Mouse (Mus musculus) intestine, embryonic 15.5 days (tissue): Measurements from ENCODE around the gene Sema6b. TPM values are rescaled to one million over a fixed set of nuclear protein-coding genes. Genes with fewer than 3 reads are reported as not detected.

Experiments
- ATAC-seq: fragments of 200-750 bp; cut with Nextera tagmentation; 2 replicates; pipeline ENCODE4 v1.8.0; 2017; ENCODE audit warnings: moderate TSS enrichment, moderate library complexity
- H3K27ac ChIP-seq: fragments of 300-500 bp; sonication (generic); 2 replicates; pipeline ENCODE4 v1.5.1; 2015; ENCODE audit warnings: mild to moderate bottlenecking, inconsistent platforms
- H3K27me3 ChIP-seq: fragments of 300-500 bp; sonication (generic); replicated peaks from 2 replicates; pipeline ENCODE4 v1.6.1; 2015; ENCODE audit warnings: inconsistent platforms
- H3K36me3 ChIP-seq: fragments of 300-500 bp; sonication (generic); 2 replicates; pipeline ENCODE4 v1.6.1; 2015; ENCODE audit warnings: inconsistent platforms
- H3K4me1 ChIP-seq: fragments of 300-500 bp; sonication (generic); replicated peaks from 2 replicates; pipeline ENCODE4 v1.6.1; 2015; ENCODE audit warnings: inconsistent platforms
- H3K4me2 ChIP-seq: fragments of 300-500 bp; sonication (generic); replicated peaks from 2 replicates; pipeline ENCODE4 v1.6.1; 2015; ENCODE audit warnings: mild to moderate bottlenecking, inconsistent platforms
- H3K4me3 ChIP-seq: fragments of 300-500 bp; sonication (generic); replicated peaks from 2 replicates; pipeline ENCODE4 v1.5.1; 2015; ENCODE audit warnings: inconsistent platforms
- H3K9ac ChIP-seq: fragments of 300-500 bp; sonication (generic); 2 replicates; pipeline ENCODE4 v1.6.1; 2015; ENCODE audit warnings: inconsistent platforms
- H3K9me3 ChIP-seq: fragments of 300-500 bp; sonication (generic); 2 replicates; pipeline ENCODE4 v1.6.1; 2016; ENCODE audit warnings: inconsistent platforms
- WGBS: fragments of 180-500 bp; shearing (Covaris S2); methylation state at CpG from one replicate; pipeline ENCODE4 v1.1.7; 2015; 5-methylcytosine and 5-hydroxymethylcytosine counted together
- polyA plus RNA-seq: library from polyadenylated mRNA; unstranded; fragments of >200 nt; fragmentation: Nextera tagmentation; extraction: Ambion mirVana; gene quantifications from 2 replicates; pipeline ENCODE4 v1.2.1, GENCODE M21; 2015

The Sema6b gene
- 1.4 TPM in 2 replicates for polyA plus RNA-seq

DNA sequence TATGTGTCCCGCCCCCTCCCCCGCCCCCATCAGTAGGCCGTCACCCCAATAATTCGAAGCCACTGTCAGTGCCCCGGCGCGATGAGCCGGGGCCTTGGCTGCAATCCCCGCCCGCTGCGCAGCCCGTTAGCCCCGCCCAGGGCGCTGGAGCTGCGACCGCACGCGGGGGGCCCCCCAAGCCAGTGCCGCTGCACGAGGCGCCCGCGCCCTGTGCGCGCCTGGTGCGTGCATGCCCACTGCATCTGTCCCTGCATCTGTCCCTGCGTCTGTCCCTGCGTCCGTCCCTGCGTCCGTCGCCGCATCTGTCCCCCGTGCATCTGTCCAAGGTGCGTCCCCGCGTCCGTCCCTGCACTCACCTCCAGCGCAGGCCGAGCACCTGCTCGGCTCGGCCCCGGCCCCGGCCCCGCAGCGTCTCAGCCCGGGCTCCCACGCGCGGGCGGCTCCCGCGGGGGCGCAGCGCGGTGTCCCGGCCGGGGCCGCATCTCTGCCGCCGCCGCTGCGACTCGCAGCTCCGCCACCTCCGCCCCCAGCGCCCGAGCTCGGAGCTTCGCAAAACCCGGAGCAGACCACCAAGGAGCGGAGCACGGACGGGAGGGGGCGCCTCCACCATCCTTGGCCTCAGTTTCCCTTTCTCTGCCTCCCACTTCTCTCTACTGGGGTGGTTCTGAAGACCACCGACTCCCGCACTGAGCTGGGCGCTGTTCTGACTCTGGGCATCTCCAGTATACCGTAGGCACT, at the start of gene Sema6b:
Sema6b (minus strand) TSS at position 486 of the 738 bp plus-strand sequence.
- peaks cover 59% of the 10 kb centered on the region for H3K27me3 ChIP-seq
- H3K4me2 ChIP-seq = peak within 1 kb of the TSS; percentile 100
- H3K4me3 ChIP-seq = peak within 1 kb of the TSS; percentile 68
- no peaks in the 10 kb centered on the region for H3K36me3 ChIP-seq
- WGBS = 1% methylated on average over 69 of the region's 79 CpGs
- peak within 1 kb of the TSS; percentile 52 for H3K9ac ChIP-seq
- peak; percentile 41 for ATAC-seq
- H3K27ac ChIP-seq = no peak within 1 kb of the TSS
- no peaks in the 10 kb centered on the region for H3K9me3 ChIP-seq
- H3K4me1 ChIP-seq = peaks cover 31% of the 10 kb centered on the region

DNA sequence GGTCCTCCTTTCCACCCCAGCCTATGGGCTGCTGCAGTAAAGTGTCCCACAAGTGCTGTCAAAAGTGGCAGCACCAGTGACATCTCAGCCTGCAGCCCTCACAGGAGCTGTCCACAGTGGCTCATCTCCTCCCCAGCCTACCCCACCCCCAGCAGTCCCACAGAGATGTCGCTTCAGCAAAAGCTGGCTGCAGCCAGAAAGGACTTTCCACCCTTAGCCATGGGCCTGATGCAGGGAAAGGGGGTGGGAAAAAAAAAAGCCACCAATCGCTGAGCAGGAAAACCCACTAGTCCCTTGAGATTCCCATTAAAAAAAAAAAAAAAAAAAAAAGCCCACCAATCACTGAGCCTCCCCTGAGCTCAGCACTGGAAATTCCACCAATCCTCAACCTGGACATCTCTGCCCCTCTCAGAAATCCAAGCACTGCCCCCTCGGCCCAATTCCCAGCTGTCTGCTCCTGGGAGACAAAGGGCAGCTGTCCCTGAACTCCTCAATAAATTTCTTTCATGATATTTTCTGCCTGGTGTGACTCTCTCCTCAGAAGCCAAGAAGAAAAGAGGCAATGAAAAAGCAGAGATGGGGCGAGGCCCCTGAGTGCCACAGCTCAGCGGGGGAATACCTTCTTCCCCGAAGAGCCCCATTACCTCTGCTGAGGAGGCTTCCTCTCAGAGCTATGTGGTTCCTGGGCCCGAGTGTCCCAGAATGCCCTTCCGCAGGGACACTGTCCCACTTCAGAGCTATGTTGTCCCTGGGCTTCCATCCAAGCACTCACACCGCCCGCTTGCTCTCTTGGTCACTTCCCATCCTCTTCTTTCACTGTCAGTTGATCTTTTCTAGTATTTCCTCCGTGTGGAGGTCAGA, 45.4 kb upstream of the Sema6b start:
- Histone ChIP-seq H3K4me3 (no peak overlapping the region), H3K27me3 (no peaks in the 10 kb centered on the region), H3K27ac (peak overlapping the region; percentile 72), H3K36me3 (peaks cover 35% of the 10 kb centered on the region), H3K9me3 (no peaks in the 10 kb centered on the region), H3K4me1 (peaks cover 29% of the 10 kb centered on the region), H3K9ac (peak overlapping the region; percentile 1; the same call in 1 of the 2 replicates), H3K4me2 (peak overlapping the region; percentile 87)
- peak; percentile 50 for ATAC-seq
- 28% methylated on average over 11 of the region's 11 CpGs for WGBS

DNA sequence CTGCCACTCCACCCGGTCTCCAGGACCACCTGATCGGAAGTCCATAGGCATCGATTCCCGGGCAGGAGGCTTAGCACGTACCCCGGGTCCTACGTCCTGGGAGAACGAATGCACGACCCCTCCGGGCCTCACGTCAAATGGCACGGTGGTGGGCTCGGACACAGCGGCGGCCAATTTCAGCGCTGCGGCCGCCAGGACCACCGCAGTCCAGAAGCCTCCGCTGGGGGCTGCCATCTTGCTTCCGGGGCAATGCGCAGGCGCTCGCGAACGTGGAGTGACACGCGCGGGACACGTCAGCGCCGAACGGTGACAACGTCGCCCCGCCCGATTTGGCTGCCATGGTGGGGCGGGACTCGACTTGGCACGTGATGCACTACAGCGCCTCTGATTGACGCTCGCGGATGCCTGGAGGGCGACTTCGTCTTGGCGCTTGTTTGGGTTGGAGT, 43.5 kb upstream of the Sema6b start, which contains the start of gene Mydgf:
Mydgf (minus strand) TSS at position 263 of the 446 bp plus-strand sequence.
- H3K4me3 ChIP-seq = peak within 1 kb of the TSS; percentile 81
- under 1% methylated on average over 47 of the region's 47 CpGs for WGBS
- peak within 1 kb of the TSS; percentile 72 for H3K27ac ChIP-seq
- H3K4me1 ChIP-seq = peaks cover 29% of the 10 kb centered on the region
- peak within 1 kb of the TSS; percentile 82 for H3K9ac ChIP-seq
- peak within 1 kb of the TSS; percentile 87 for H3K4me2 ChIP-seq
- H3K27me3 ChIP-seq = no peaks in the 10 kb centered on the region
- peaks cover 42% of the 10 kb centered on the region for H3K36me3 ChIP-seq
- no peaks in the 10 kb centered on the region for H3K9me3 ChIP-seq
- ATAC-seq = peak; percentile 94

DNA sequence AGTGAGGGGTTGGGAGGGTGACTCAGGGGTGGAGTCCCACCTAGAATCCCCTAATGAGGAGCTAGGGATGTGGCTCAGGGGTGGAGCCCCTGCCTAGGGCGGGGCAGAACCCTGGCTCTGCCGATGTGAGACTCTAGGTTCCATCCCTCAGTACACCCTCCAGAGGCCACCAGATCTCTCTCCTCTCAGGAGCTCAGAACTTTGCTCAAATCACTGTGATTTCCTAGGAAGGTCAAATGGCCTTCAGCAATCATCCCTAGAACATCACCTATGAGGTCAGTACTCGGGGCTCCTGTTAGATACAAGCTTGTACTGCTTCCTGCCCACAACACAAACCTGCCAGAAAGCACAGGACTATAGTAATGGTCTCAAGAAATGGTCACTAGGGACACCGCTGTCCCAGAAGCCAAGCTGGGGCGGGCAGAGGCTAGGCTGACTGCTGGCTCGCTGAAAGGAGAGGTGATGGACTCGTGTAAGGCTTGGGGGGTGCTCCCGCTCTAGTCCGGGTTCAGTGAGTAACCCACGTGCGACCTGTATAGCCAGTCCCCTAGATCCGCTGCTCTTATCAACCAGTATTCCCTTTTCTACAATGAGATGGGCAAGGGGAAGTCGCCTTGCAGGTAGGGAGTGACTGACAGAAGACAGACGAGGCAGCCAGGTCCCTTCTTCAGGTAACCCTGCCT, 43.0 kb upstream of the Sema6b start:
- Histone ChIP-seq H3K4me3 (peak overlapping the region; percentile 81), H3K27me3 (no peaks in the 10 kb centered on the region), H3K9me3 (no peaks in the 10 kb centered on the region), H3K9ac (peak overlapping the region; percentile 82), H3K36me3 (peaks cover 39% of the 10 kb centered on the region), H3K4me2 (peak overlapping the region; percentile 87), H3K4me1 (peaks cover 29% of the 10 kb centered on the region), H3K27ac (peak overlapping the region; percentile 72)
- under 1% methylated on average over 14 of the region's 14 CpGs for WGBS
- peak; percentile 48 for ATAC-seq

DNA sequence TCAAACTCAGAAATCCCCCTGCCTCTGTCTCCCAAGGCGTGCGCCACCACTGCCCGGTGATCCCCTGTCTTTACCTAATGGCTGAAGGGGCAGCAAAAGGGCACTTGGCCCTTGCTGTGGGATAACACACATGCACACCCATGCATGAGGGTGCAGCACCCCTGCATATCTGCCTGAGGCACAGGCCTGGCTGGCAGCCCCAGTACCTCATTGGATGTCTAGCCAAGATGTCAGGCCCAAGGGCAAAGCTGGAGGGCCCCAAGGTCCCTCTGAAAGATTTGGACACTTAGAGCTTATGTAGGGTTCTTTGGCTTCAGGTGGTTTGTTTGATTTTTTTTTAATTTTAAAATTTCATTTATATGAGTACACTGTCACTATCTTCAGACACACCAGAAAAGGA, 35.3 kb upstream of the Sema6b start:
- Histone ChIP-seq H3K4me2 (no peak overlapping the region), H3K27me3 (no peaks in the 10 kb centered on the region), H3K9me3 (no peaks in the 10 kb centered on the region), H3K4me3 (no peak overlapping the region), H3K4me1 (no peaks in the 10 kb centered on the region), H3K27ac (no peak overlapping the region), H3K9ac (no peak overlapping the region), H3K36me3 (peaks cover 33% of the 10 kb centered on the region)
- WGBS = 99% methylated on average over 3 of the region's 3 CpGs
- no peak for ATAC-seq

DNA sequence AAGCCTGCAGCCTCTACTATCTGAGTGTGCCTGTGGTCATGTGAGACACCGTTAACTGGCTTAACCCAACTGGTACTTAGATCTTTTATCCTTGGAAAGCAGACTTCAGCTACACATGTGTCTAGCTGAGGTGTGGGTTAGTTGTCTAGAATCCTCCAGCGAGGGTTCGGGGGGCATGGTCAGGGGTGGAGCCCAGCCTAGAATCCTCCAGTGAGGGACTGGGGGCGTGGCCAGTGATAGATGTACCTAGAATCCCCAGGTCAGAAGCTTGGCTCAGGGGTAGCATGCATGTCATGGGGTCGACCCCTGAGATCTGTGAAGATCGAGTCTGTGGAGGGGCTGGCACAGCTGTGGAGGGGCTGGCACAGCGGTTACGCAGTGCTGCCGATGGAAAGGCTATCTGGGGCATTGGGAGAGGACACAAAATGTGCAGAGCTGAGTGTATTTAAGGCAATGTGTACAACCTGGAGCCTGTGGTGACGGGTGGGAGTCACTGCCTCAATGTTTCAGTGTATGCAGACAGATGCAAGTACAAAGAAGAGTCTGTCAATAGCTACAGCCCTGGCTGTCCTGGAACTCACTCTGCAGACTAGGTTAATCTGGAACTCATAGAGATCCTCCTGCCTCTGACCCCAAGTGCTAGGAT, 33.4 kb upstream of the Sema6b start:
- no peaks in the 10 kb centered on the region for H3K4me1 ChIP-seq
- no peaks in the 10 kb centered on the region for H3K27me3 ChIP-seq
- no peaks in the 10 kb centered on the region for H3K9me3 ChIP-seq
- H3K36me3 ChIP-seq = peaks cover 21% of the 10 kb centered on the region
- H3K9ac ChIP-seq = no peak overlapping the region
- ATAC-seq = no peak
- WGBS = 53% methylated on average over 10 of the region's 10 CpGs
- H3K27ac ChIP-seq = no peak overlapping the region
- no peak overlapping the region for H3K4me2 ChIP-seq
- no peak overlapping the region for H3K4me3 ChIP-seq

DNA sequence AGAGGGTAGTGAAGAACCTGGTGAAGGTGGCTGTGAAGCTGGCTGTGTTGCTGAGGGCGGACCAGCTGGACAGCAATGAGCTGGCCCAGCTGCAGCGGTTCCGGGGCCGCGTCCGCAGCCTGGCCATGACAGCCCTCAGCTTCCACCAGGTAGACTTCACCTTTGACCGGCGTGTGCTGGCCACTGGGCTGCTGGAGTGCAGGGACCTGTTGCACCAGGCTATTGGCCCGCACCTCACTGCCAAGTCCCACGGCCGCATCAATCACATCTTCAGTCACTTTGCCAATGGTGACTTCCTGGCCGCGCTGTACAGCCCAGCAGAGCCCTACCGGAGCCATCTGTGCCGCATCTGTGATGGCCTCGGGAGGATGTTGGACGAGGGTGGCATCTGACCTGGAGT, 31.7 kb upstream of the Sema6b start:
- WGBS = 93% methylated on average over 17 of the region's 17 CpGs

DNA sequence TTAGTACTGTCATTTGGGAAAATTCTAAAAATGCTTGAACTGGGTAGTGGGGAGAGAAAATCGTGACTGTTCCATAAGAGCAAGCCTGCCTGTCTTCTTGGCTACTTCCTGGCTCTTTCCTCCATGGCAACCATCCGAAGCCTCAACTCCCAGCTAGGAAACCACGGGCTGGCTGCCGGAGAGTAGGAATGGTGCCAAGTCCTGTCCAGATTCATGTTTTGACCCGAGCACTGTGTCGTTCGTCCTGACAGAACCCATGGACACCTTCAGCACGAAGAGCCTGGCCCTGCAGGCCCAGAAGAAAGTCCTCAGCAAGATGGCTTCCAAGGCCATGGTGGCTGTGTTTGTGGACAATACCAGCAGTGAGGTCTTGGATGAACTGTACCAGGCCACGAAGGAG, 31.3 kb upstream of the Sema6b start:
- WGBS = 73% methylated on average over 9 of the region's 9 CpGs
- H3K9ac ChIP-seq = no peak overlapping the region
- no peak for ATAC-seq
- H3K9me3 ChIP-seq = no peaks in the 10 kb centered on the region
- H3K4me2 ChIP-seq = no peak overlapping the region
- H3K27me3 ChIP-seq = no peaks in the 10 kb centered on the region
- no peak overlapping the region for H3K4me3 ChIP-seq
- no peaks in the 10 kb centered on the region for H3K4me1 ChIP-seq
- H3K36me3 ChIP-seq = peaks cover 5% of the 10 kb centered on the region
- no peak overlapping the region for H3K27ac ChIP-seq

More for the DNA sequence above, 31.7 kb upstream of the Sema6b start:
- Histone ChIP-seq H3K9ac (no peak overlapping the region), H3K27ac (no peak overlapping the region), H3K4me2 (no peak overlapping the region), H3K4me1 (no peaks in the 10 kb centered on the region), H3K9me3 (no peaks in the 10 kb centered on the region), H3K4me3 (no peak overlapping the region), H3K27me3 (no peaks in the 10 kb centered on the region), H3K36me3 (peaks cover 9% of the 10 kb centered on the region)
- no peak for ATAC-seq

DNA sequence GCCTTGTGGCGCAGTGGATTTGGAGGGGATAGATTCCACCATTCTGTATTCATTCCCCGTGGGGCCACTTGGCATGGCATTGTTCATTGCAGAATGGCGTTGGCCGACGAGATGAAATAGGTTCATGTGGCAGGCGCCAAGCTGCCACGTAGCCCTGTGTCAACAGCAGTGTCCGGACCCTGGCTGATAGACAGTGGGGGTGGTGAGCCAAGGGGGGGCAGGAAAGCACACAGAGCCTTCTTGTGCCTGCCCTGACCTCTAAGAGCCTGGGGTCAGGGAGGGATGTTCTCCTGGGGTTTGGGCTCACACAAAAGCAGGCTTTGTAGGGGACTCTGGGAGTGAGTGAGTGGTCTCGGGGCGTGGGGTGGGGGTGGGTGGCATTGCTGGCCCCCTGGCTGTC, 30.5 kb upstream of the Sema6b start:
- WGBS = 67% methylated on average over 10 of the region's 10 CpGs
- H3K27ac ChIP-seq = 0 out of 2 replicates have a peak overlapping the region, but pooled peaks have one; percentile 44
- ATAC-seq = no peak
- H3K9me3 ChIP-seq = no peaks in the 10 kb centered on the region
- no peak overlapping the region for H3K4me3 ChIP-seq
- H3K4me1 ChIP-seq = no peaks in the 10 kb centered on the region
- H3K36me3 ChIP-seq = peaks cover 3% of the 10 kb centered on the region
- H3K27me3 ChIP-seq = no peaks in the 10 kb centered on the region
- H3K4me2 ChIP-seq = no peak overlapping the region
- H3K9ac ChIP-seq = no peak overlapping the region

DNA sequence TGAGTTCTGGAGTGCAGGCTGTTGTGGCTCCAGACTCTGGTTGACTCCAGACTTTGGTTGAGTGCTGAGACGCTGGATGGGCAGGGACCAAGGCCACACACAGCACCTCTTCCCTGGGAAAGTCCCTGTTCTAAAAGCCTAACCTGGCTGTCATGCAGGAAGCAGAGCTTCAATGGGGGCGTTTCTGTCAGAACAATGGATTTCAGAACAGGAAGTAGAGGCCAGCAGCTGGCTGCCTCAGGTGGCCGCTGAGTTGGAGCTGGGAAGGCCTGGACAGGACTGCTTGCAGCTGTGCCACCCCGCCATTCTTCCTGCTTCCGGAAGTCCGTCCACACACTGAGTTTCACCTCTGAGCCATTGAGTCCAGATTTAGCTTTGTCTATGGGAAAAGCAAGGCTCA, 29.7 kb upstream of the Sema6b start:
- no peak overlapping the region for H3K4me2 ChIP-seq
- no peaks in the 10 kb centered on the region for H3K9me3 ChIP-seq
- no peak overlapping the region for H3K4me3 ChIP-seq
- H3K36me3 ChIP-seq = no peaks in the 10 kb centered on the region; the same call in 1 of the 2 replicates
- H3K4me1 ChIP-seq = peaks cover 4% of the 10 kb centered on the region; the same call in 1 of the 2 replicates
- ATAC-seq = 0 out of 2 replicates have a peak, but pooled peaks have one; percentile 13
- H3K9ac ChIP-seq = no peak overlapping the region
- no peaks in the 10 kb centered on the region for H3K27me3 ChIP-seq
- 62% methylated on average over 6 of the region's 6 CpGs for WGBS
- H3K27ac ChIP-seq = 0 out of 2 replicates have a peak overlapping the region, but pooled peaks have one; percentile 48

DNA sequence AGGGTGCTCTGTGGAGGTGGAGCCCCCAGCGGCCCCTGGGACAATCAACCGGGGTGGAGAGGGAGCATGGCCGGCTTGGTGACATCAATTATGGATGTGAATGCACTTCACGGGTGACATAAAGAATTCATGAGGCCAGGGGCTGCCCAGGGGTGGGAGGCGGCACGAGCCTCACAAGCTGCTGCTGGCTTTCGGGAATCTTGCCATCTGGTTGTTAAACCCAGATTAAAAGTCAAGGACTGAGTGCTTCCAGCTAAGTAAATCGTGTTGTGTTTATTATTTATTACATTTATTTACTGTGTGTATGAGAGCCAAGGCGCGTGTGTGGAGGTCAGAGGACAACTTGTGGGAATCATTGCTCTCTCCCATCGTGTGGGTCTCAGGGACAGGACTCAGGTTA, 25.5 kb upstream of the Sema6b start:
- no peak overlapping the region for H3K9ac ChIP-seq
- H3K27ac ChIP-seq = no peak overlapping the region
- H3K9me3 ChIP-seq = no peaks in the 10 kb centered on the region
- 0 out of 2 replicates have a peak overlapping the region, but pooled peaks have one; percentile 5 for H3K4me2 ChIP-seq
- no peak overlapping the region for H3K4me3 ChIP-seq
- no peaks in the 10 kb centered on the region for H3K27me3 ChIP-seq
- no peak for ATAC-seq
- peaks cover 27% of the 10 kb centered on the region for H3K4me1 ChIP-seq
- no peaks in the 10 kb centered on the region for H3K36me3 ChIP-seq
- WGBS = 54% methylated on average over 11 of the region's 11 CpGs
